Mouse (Mus musculus) cerebellum, postnatal 25 days (tissue): ENCODE measurements around the gene Gng12.
"Not testable (repeated sequence)": the region's sequence is repeated elsewhere in the genome, so short reads cannot be mapped to it uniquely, and the experiment has no call there.

Experiments used
- DNase-seq, 2 experiments: peaks; one replicate each; pipeline ENCODE4 v3.0.0; 2021; ENCODE audit warnings: mixed read lengths in 2 of 2

Gng12 gene

DNA sequence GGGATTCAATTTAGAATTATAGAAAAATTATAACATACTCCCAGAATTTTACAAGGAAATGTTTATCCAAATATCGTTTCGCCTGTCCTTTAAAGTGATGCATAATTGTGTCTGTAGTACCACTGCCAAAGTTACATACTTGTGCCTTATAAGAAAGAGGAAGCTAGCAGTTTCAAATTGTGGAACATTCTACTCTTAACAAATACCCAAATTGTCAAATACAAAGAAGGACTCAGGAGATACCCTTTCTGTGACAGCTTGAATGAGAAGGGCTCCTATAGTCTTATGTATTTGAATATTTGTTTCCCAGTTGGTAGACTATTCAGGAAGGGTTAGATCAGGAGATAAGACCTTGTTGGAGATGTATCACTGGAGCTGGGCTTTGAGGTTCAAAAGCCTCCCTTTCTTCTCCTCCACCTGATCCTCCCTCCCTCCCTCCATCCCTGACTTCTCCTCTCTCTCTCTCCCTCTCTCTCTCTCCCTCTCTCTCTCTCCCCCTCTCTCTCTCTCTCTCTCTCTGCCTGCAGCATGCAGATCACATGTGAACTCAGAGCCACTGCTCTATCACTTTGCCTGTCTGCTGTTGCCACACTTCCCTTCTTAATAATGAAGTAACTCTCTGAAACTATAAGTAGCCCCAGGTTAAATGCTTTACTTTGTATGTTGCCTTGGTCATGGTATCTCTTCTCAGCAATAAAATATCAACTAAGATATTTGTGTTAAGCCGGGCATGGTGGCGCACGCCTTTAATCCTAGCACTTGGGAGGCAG lies 62.5 kb downstream of the Gng12 start:
- DNase-seq = no peak

DNA sequence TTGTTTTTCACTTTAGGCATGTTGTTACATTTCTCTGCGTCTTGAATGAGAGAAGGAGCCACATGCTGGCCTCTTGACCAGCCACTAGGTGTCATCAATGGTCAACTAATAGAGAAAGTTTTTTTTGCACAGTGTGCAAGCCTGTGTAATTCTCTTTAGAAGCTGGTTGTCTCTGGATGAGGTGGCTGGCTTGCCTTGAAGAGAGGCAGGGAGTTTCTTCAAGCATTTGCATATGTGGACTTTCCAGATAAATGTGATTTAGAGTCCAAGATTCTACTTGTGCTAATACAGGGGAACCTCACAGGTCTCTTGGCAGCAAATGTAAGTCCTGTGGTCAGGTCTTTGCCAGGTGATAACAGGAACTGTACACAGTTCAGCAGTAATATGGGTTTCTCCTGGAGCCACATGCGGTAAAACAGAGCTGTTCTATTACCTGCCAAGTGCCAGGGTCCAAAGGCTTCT lies 66.4 kb downstream of the Gng12 start:
- peak; percentile 51 to 59 for DNase-seq

GRCm38 (mm10) chr6:66963068-66963467 lies 66.9 kb downstream of the Gng12 start:
- DNase-seq = no peak

- not testable (repeated sequence) for DNase-seq
These were observed 67.5 kb downstream of the Gng12 start for GRCm38 (mm10) chr6:66963651-66964050.

DNA sequence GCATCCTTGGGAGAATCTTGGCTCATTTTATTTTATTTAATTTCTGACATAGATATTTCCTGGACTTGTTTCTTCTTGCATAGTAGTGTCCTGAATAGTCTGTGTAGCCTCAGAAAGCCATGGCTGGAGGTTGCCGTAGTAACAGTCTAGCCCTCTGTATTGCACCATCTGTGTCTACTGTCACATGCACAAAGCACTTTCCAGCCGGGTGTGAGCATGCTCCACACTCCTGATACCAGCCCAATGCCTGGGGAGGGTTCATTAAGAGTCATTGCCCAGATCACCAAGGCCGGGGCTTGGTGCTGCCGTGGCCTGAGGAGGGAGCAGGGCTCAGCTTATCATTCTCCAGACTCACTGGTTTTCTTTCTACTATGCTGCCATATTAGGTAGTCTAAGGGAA lies 68.0 kb downstream of the Gng12 start:
- DNase-seq = peak in 1 of 2 experiments; percentile 33

GRCm38 (mm10) chr6:66965203-66965602 lies 69.0 kb downstream of the Gng12 start:
- DNase-seq = no peak

GRCm38 (mm10) chr6:66967788-66968187 lies 71.6 kb downstream of the Gng12 start:
- DNase-seq = no peak

DNA sequence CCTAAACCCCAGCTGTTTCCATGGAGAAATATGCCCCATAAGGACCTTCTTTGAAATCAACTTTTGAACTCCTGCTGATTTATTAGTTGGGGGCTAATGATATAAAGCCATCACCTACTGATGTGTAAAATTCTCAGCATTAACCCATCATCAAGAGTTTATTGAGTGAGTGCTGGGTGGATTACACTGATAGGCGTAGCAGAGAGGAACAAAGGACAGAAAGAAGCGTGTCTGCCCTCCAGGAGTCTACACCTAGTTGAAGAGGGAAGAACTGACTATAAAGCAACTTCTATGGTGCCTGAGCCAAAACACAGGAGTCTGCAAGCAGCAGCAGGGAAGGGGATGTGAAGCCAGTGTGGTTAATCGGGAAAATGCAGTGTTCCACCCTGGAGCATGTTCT lies 73.2 kb downstream of the Gng12 start:
- DNase-seq = no peak

DNA sequence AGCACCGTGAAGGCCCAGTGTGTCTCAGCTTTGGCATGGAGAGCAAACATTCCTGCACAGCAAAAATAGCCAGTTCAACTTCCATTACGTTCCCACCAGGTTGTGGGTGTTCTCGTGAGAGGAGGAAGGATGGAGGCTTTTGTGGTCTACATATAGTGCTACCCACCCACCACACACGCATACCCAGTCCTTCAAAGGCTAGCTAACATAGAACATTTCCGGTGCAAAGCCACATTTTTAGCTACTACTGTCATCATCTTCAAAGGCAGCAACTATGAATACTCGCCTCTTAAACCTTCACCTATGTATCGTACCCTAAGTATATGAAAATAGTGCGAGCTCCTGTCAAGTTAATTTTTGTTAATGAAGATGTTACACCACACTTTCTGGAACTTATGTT lies 76.1 kb downstream of the Gng12 start:
- no peak for DNase-seq

DNA sequence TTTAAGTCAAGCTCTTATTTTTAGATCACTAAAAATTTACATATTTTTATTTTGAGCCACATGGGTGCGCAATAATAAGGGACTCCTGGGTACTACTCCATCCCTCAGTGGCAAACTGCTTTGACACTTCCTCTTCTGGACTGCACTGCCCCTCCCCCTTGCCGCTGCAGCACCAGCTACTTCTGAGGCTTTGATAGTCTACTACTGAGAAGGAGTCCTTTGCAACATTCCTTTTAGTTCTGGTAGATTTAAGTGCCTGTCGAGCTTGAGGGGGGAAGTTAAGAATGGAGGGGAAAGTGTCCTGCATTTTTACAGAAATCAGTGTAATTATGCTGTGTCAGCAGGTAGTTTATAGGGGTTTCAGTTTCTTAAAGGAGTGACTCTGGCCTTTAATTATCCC lies 77.0 kb downstream of the Gng12 start:
- no peak for DNase-seq

- no peak for DNase-seq
These were observed 79.3 kb downstream of the Gng12 start for GRCm38 (mm10) chr6:66975522-66975921.

DNA sequence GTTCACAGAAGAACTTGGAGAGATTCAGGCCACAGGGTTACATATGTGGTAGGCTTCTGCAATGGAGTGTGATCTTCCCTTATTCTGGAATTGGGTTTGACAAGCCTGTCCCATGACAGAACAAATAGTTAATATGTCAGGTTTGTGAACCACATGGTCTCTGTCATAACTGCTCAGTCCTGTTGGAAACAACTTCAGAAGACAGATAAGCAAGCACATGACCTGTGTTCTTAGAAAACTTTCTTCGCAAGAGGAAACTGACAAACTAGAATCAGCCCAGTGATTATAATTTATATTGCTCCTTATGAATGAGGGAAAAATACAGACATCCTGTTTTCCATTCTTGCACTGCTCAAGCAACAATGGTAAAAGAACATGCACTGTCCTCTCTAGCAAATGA lies 83.0 kb downstream of the Gng12 start:
- no peak for DNase-seq

- no peak for DNase-seq
These were observed 83.8 kb downstream of the Gng12 start for GRCm38 (mm10) chr6:66980040-66980439.

GRCm38 (mm10) chr6:66981366-66981765 lies 85.2 kb downstream of the Gng12 start:
- no peak for DNase-seq

- peak; percentile 67 to 68 for DNase-seq
These were observed 85.7 kb downstream of the Gng12 start for GRCm38 (mm10) chr6:66981864-66982263.

GRCm38 (mm10) chr6:66984079-66984478 lies 87.9 kb downstream of the Gng12 start:
- no peak for DNase-seq

GRCm38 (mm10) chr6:66984672-66985071 lies 88.5 kb downstream of the Gng12 start:
- no peak for DNase-seq

DNA sequence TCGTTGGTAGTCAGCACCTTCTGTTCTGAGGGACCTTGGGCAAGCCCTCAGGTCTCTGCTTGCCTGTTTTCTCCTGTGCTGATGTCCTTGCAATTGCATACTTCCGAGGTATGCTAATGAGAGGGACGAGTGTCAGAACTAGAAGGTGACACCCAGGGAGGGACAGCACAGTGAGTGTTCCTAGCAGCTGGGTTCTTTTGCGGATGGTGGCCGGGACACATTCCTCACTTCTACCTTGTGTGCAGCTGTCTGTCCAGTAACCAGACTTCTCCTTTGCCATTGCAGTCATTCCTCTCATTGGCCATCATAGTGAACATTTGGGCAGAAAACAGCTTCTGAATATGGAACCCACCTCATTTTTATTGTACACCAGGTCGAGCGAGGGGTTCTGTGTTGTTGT lies 89.3 kb downstream of the Gng12 start:
- no peak for DNase-seq

DNA sequence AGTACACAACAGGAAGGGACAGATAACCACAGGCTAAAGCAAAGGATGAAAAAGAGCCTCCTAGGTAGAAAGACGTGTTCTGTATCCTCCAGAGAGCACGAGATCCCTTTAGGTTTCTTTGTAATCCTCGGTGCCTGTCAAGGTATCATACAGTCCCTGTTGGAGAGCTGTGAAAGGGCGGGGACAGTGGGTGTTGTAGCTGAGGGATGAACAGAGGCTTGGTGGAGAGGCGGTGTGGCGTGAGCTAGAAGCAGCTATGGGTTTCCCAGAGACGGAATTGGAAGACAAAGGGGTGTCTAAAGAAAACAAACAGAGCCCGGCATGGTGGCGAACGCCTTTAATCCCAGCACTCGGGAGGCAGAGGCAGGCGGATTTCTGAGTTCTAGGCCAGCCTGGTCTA lies 89.9 kb downstream of the Gng12 start:
- DNase-seq = no peak

DNA sequence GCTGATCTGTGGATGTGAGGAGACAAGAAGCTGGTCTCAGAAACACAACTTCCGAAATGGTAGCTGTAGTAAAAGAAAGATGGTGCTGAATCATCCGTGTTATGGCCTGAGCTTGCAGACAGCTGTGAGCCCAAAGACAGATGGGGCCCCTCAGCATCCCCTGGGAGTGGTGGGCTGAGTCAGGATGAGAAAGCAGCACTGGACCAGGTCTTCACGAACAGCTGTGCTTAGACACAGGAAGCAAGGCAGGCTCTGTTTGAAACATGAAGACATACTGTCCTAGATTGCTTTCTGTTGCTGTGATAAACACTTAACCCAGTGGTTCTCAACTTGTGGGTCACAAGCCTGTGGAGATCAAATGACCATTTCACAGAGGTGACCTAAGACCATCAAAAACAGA lies 91.4 kb downstream of the Gng12 start:
- DNase-seq = no peak

GRCm38 (mm10) chr6:66988363-66988762 lies 92.2 kb downstream of the Gng12 start:
- peak in 1 of 2 experiments; percentile 9 for DNase-seq

DNA sequence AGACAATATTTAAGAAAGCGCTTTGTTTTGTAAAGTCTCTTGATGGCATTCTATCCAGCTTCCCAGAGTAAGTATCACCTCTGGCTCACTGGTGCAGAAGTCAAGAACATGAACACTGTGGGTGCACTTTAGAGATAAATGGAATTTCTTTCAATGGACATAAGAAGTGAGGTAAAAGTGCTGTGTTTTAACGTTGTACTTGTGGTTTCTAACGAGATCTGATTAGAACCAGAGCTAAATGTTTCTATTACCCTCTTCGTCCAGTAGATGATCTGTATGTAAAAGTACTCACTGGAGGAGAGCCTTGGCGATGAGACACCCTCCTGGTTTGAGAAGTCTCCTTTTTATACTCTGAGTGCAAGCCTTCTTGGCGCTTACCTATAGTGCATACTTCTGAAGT lies 92.8 kb downstream of the Gng12 start:
- no peak for DNase-seq

DNA sequence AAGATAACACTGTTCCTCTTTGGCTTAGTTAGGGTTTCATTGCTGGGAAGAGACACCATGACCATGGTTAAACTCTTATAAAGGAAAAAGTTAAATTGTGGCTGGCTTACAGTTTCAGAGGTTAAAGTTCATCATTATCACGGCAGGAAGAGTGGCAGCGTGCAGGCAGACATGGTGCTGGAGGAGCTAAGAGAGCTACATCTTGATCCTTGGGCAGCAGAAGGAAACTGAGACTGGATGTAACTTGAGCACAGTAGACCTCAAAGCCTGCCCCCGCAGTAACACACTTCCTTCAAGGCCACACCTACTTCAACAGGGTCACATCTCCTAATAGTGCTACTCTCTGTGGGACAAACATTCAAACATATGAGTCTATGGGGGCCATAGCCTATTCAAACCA lies 93.3 kb downstream of the Gng12 start:
- DNase-seq = no peak

- DNase-seq = no peak
These were observed 96.0 kb downstream of the Gng12 start for GRCm38 (mm10) chr6:66992232-66992631.

DNA sequence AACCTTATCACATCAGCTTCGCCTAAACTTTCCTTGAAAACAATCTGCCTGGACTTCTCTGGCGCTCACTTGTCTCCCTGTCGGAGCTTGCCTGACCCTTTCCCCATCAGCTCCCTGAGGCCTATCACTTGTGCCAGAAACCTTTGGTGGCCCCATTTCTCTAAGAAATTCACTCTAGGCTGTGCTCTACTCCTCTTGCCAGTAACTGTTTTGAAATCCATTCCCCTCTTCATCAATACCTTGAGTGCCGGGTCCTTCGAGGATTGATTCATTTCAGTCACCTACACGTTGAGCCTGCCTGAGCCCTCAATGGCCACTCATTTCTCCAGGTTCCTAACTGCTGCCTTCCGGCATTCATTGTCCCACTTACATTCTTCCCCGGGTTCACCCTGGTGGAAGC lies 96.6 kb downstream of the Gng12 start:
- no peak for DNase-seq
